Mouse (Mus musculus) stomach, embryonic 16.5 days (tissue): Measurements from ENCODE around the gene Bzw1. TPM values are rescaled to one million over a fixed set of nuclear protein-coding genes. Genes with fewer than 3 reads are reported as not detected.

Experiments
- ATAC-seq: fragments of 200-750 bp; cut with Nextera tagmentation; 2 replicates; pipeline ENCODE4 v1.8.0; 2017; ENCODE audit warnings: moderate number of reproducible peaks, moderate TSS enrichment; ENCODE audit not compliant: insufficient read depth, low FRiP score
- H3K27ac ChIP-seq: fragments of 300-500 bp; sonication (generic); 2 replicates; pipeline ENCODE4 v1.5.1; 2014; ENCODE audit warnings: low read length
- H3K27me3 ChIP-seq: fragments of 300-500 bp; sonication (generic); 2 replicates; pipeline ENCODE4 v1.6.1; 2014; ENCODE audit warnings: low read length, control low read depth, mixed read lengths; ENCODE audit not compliant: control insufficient read depth, insufficient read depth
- H3K36me3 ChIP-seq: fragments of 300-500 bp; sonication (generic); 2 replicates; pipeline ENCODE4 v1.6.1; 2014; ENCODE audit warnings: low read length; ENCODE audit not compliant: control insufficient read depth, insufficient read depth
- H3K4me1 ChIP-seq: fragments of 300-500 bp; sonication (generic); 2 replicates; pipeline ENCODE4 v1.6.1; 2014; ENCODE audit warnings: low read length, control low read depth, mixed read lengths; ENCODE audit not compliant: control insufficient read depth, insufficient read depth
- H3K4me2 ChIP-seq: fragments of 300-500 bp; sonication (generic); 2 replicates; pipeline ENCODE4 v1.6.1; 2014; ENCODE audit warnings: low read depth, low read length, mixed read lengths
- H3K4me3 ChIP-seq: fragments of 300-500 bp; sonication (generic); replicated peaks from 2 replicates; pipeline ENCODE4 v1.5.1; 2014; ENCODE audit warnings: mild to moderate bottlenecking, low read length
- H3K9ac ChIP-seq: fragments of 300-500 bp; sonication (generic); 2 replicates; pipeline ENCODE4 v1.6.1; 2014; ENCODE audit warnings: low read length
- H3K9me3 ChIP-seq: fragments of 300-500 bp; sonication (generic); replicated peaks from 2 replicates; pipeline ENCODE4 v1.6.1; 2016; ENCODE audit warnings: low read length, control low read depth; ENCODE audit not compliant: control insufficient read depth
- WGBS: fragments of 180-500 bp; shearing (Covaris S2); extraction: QIAGEN DNeasy Blood & Tissue Kit; methylation state at CpG from one replicate; pipeline ENCODE4 v1.1.7; 2014; 5-methylcytosine and 5-hydroxymethylcytosine counted together
- polyA plus RNA-seq: library from polyadenylated mRNA; unstranded; fragments of >200 nt; fragmentation: Nextera tagmentation; extraction: Ambion mirVana; gene quantifications from 2 replicates; pipeline ENCODE4 v1.2.1, GENCODE M21; 2015

Bzw1 gene
- 286 and 308 TPM in 2 replicates for polyA plus RNA-seq

- peak within 1 kb of the TSS; percentile 84 for H3K4me3 ChIP-seq
- H3K9ac ChIP-seq = peak within 1 kb of the TSS; percentile 99
- H3K4me1 ChIP-seq = peaks cover 9% of the 10 kb centered on the region
- H3K9me3 ChIP-seq = no peaks in the 10 kb centered on the region
- peak within 1 kb of the TSS; percentile 83 for H3K4me2 ChIP-seq
- peak within 1 kb of the TSS; percentile 98 for H3K27ac ChIP-seq
- no peaks in the 10 kb centered on the region for H3K27me3 ChIP-seq
- under 1% methylated on average over 52 of the region's 61 CpGs for WGBS
- peaks cover 5% of the 10 kb centered on the region; the same call in 1 of the 2 replicates for H3K36me3 ChIP-seq
- ATAC-seq = peak; percentile 97
These were observed at the start of gene Bzw1 for GRCm38 (mm10) chr1:58392652-58393283. TSS of gene Bzw1 (plus strand) at chr1:58392898.

GRCm38 (mm10) chr1:58343861-58344260 lies 48.8 kb upstream of the Bzw1 start:
- Histone ChIP-seq H3K4me3 (no peak overlapping the region), H3K27me3 (no peaks in the 10 kb centered on the region), H3K9ac (no peak overlapping the region), H3K9me3 (no peaks in the 10 kb centered on the region), H3K4me1 (no peaks in the 10 kb centered on the region), H3K4me2 (no peak overlapping the region), H3K36me3 (no peaks in the 10 kb centered on the region), H3K27ac (no peak overlapping the region)
- ATAC-seq = no peak
- WGBS = 69% methylated on average over 4 of the region's 4 CpGs

- Histone ChIP-seq H3K36me3 (no peaks in the 10 kb centered on the region), H3K4me1 (no peaks in the 10 kb centered on the region), H3K9me3 (no peaks in the 10 kb centered on the region), H3K9ac (no peak overlapping the region), H3K4me3 (no peak overlapping the region), H3K4me2 (no peak overlapping the region), H3K27ac (no peak overlapping the region), H3K27me3 (no peaks in the 10 kb centered on the region)
- 88% methylated on average over 5 of the region's 5 CpGs for WGBS
- ATAC-seq = no peak
These were observed 48.1 kb upstream of the Bzw1 start for GRCm38 (mm10) chr1:58344570-58344969.

DNA sequence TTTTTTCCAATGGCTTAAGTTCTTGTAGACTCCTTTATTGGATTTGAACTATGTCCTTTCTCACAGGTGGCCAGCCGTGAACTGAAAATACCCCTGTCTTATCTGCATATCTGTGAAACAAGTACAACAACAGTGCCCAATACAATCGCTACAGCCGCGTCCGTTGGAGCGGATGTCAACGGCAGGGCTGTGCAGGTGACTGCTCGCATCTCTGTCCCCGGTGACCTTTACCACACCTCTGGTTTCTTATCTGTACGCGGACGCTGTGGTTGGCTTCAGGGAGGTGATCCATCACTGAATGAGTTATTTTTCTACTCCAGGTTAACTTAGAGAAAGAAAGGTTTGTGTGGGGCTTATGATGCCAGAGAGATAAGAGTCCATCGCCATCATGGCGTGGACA lies 46.5 kb upstream of the Bzw1 start:
- Histone ChIP-seq H3K4me2 (no peak overlapping the region), H3K4me1 (no peaks in the 10 kb centered on the region), H3K9me3 (no peaks in the 10 kb centered on the region), H3K27ac (no peak overlapping the region), H3K27me3 (no peaks in the 10 kb centered on the region), H3K4me3 (no peak overlapping the region), H3K9ac (no peak overlapping the region), H3K36me3 (no peaks in the 10 kb centered on the region)
- WGBS = 53% methylated on average over 14 of the region's 14 CpGs
- no peak for ATAC-seq

GRCm38 (mm10) chr1:58348712-58349111 lies 44.0 kb upstream of the Bzw1 start:
- no peak overlapping the region for H3K4me3 ChIP-seq
- H3K9me3 ChIP-seq = no peaks in the 10 kb centered on the region
- WGBS = 76% methylated on average over 6 of the region's 6 CpGs
- no peak overlapping the region for H3K27ac ChIP-seq
- no peaks in the 10 kb centered on the region for H3K27me3 ChIP-seq
- H3K4me2 ChIP-seq = no peak overlapping the region
- 0 out of 2 replicates have a peak, but pooled peaks cover 4% of the 10 kb centered on the region for H3K4me1 ChIP-seq
- no peaks in the 10 kb centered on the region for H3K36me3 ChIP-seq
- H3K9ac ChIP-seq = no peak overlapping the region
- ATAC-seq = no peak

DNA sequence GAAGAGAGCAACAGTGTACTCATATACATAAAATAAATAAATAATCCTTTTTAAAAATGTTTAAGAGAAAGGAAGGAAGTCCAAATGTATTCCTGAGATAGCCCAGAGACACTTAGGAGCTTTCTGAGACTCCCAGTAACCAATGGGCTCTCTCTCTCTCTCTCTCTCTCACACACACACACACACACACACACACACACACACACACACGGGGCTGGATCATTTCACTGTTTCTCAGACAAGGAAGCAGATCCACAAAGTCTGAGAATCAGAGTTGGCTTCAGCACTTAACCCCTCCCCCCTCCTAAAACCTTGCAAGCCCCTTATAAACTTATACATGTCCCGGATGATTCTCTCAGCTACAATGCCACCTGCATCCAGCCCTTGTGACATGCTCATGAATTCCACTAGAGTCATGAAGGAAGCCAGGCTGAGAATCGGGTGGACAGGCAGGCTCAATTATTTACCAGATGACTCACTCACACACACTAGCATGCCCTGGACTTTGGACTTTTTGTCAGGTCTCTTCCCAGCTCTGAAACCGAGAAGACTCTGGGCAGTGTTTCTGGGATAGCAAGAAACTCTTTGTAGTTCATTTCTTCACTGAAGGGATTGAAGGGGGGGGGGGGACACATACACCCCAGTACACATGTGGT lies 39.3 kb upstream of the Bzw1 start:
- no peak overlapping the region for H3K9ac ChIP-seq
- no peaks in the 10 kb centered on the region for H3K36me3 ChIP-seq
- ATAC-seq = peak; percentile 81
- WGBS = 27% methylated on average over 4 of the region's 4 CpGs
- H3K4me3 ChIP-seq = no peak overlapping the region
- no peaks in the 10 kb centered on the region for H3K27me3 ChIP-seq
- no peak overlapping the region for H3K4me2 ChIP-seq
- 0 out of 2 replicates have a peak, but pooled peaks cover 4% of the 10 kb centered on the region for H3K4me1 ChIP-seq
- peak overlapping the region; percentile 71 for H3K27ac ChIP-seq
- H3K9me3 ChIP-seq = no peaks in the 10 kb centered on the region

DNA sequence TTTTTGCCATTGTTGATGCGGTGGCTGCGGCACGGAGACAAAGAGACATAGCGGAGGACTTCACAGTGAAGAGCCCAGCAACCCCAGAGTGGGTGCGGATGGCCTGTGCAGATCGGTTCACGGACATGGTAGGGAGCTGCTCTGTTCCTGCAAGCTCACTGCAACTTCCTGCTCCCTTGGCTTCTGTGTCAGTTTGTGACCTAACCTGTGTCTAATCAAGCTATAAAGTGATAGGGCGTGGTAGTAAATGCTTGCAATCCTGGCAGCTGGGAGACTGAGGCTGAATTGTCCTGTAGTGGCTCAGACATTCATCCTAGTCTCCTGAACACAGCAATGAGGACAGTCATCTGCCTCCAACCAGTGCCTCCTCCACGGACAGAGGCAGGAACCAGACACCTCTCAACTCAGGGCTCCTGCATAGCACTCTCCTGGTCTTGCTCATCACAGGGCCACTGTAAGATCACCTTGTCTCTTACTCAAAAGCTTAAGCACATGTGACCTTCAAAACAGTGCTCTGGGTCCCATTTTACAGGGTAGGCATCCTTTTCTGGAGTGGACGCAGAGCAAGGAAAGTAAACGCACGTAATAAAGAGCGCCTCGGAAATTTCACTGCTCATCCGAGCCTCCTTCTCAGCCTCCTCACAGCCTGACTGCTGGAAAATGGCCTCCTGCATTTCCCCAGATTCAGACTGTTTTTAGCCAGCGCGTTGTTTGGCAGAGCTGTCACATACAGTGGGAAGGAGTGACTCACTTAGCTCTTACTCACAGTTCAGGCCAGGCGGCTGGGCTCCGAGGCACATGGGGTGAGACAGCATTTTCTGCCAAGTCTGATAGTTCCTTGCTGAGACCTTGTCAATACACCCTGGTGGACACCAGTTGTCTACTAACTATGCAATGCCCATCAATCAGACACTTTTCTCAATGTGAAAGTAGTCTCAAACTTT lies 33.5 kb upstream of the Bzw1 start:
- Histone ChIP-seq H3K4me3 (no peak overlapping the region), H3K9ac (no peak overlapping the region), H3K9me3 (no peaks in the 10 kb centered on the region), H3K36me3 (no peaks in the 10 kb centered on the region), H3K4me1 (peaks cover 6% of the 10 kb centered on the region; the same call in 1 of the 2 replicates), H3K4me2 (no peak overlapping the region), H3K27ac (no peak overlapping the region), H3K27me3 (no peaks in the 10 kb centered on the region)
- ATAC-seq = peak; percentile 78
- 74% methylated on average over 19 of the region's 19 CpGs for WGBS

GRCm38 (mm10) chr1:58362296-58362695 lies 30.4 kb upstream of the Bzw1 start:
- H3K4me3 ChIP-seq = no peak overlapping the region
- no peak overlapping the region for H3K27ac ChIP-seq
- no peaks in the 10 kb centered on the region for H3K9me3 ChIP-seq
- no peaks in the 10 kb centered on the region for H3K27me3 ChIP-seq
- H3K4me2 ChIP-seq = no peak overlapping the region
- H3K4me1 ChIP-seq = peaks cover 6% of the 10 kb centered on the region; the same call in 1 of the 2 replicates
- no peaks in the 10 kb centered on the region for H3K36me3 ChIP-seq
- 60% methylated on average over 4 of the region's 4 CpGs for WGBS
- ATAC-seq = no peak
- no peak overlapping the region for H3K9ac ChIP-seq
